Mouse (Mus musculus) heart, postnatal 0 days (tissue): ENCODE results near the gene Oxsr1.

Experiments
- CTCF ChIP-seq: IDR thresholded peaks from 2 replicates; pipeline ENCODE4 v1.5.1; 2016; ENCODE audit warnings: antibody characterized with exemption, control low read depth, low read depth
- EP300 ChIP-seq: IDR thresholded peaks from 2 replicates; pipeline ENCODE4 v1.6.1; 2016; ENCODE audit warnings: antibody characterized with exemption, low read depth

DNA sequence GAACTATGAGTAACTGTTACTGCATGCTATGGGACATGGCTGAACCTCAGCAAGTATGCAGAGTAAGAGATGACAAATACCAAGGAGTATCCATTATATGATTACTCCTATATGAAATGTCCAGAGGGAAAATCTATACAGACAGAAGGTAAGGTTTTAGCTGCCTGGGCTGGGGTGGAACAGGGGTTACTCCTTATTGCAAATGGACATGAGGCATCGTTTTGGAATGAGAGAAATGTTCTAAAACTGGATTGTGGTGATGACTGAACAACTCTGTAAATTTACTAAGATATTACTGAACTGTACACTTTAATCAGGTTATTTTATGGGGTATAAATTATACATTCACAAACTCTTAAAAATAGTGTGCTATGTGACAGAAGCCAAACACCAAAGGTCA, 3.3 kb downstream of the Oxsr1 start:
- TF ChIP-seq CTCF (no peak), EP300 (no peak)
